Mouse (Mus musculus) forebrain, embryonic 15.5 days (tissue): ENCODE results near the gene Sf3b5. TPM values are rescaled to one million over a fixed set of nuclear protein-coding genes. Genes with fewer than 3 reads are reported as not detected.
"Not testable (repeated sequence)": the region's sequence is repeated elsewhere in the genome, so short reads cannot be mapped to it uniquely, and the experiment has no call there.

Experiments used
- ATAC-seq: fragments of 200-750 bp; cut with Nextera tagmentation; replicated peaks from 2 replicates; pipeline ENCODE4 v1.8.0; 2017; ENCODE audit warnings: mild to moderate bottlenecking, moderate TSS enrichment, moderate library complexity
- H3K27ac ChIP-seq: fragments of 300-500 bp; sonication (generic); replicated peaks from 2 replicates; pipeline ENCODE4 v1.5.1; 2015; ENCODE audit warnings: mild to moderate bottlenecking, inconsistent platforms
- H3K27me3 ChIP-seq: fragments of 300-500 bp; sonication (generic); 2 replicates; pipeline ENCODE4 v1.6.1; 2015; ENCODE audit warnings: inconsistent platforms
- H3K36me3 ChIP-seq: fragments of 300-500 bp; sonication (generic); 2 replicates; pipeline ENCODE4 v1.6.1; 2015; ENCODE audit warnings: mild to moderate bottlenecking, inconsistent platforms
- H3K4me1 ChIP-seq: fragments of 300-500 bp; sonication (generic); 2 replicates; pipeline ENCODE4 v1.6.1; 2015; ENCODE audit warnings: inconsistent platforms
- H3K4me2 ChIP-seq: fragments of 300-500 bp; sonication (generic); replicated peaks from 2 replicates; pipeline ENCODE4 v1.6.1; 2015; ENCODE audit warnings: mild to moderate bottlenecking, inconsistent platforms
- H3K4me3 ChIP-seq: fragments of 300-500 bp; sonication (generic); 2 replicates; pipeline ENCODE4 v1.5.1; 2015; ENCODE audit warnings: mild to moderate bottlenecking, inconsistent platforms
- H3K9ac ChIP-seq: fragments of 300-500 bp; sonication (generic); replicated peaks from 2 replicates; pipeline ENCODE4 v1.6.1; 2015; ENCODE audit warnings: mild to moderate bottlenecking, inconsistent platforms
- H3K9me3 ChIP-seq: fragments of 300-500 bp; sonication (generic); 2 replicates; pipeline ENCODE4 v1.6.1; 2016; ENCODE audit warnings: inconsistent platforms
- WGBS: fragments of 180-500 bp; shearing (Covaris S2); methylation state at CpG from one replicate; pipeline ENCODE4 v1.1.7; 2015; ENCODE audit warnings: mixed read lengths; 5-methylcytosine and 5-hydroxymethylcytosine counted together
- polyA plus RNA-seq: library from polyadenylated mRNA; unstranded; fragments of >200 nt; fragmentation: Nextera tagmentation; extraction: Ambion mirVana; gene quantifications from 2 replicates; pipeline ENCODE4 v1.2.1, GENCODE M21; 2015

Sf3b5 gene
- polyA plus RNA-seq, 1 experiment from 2014 or later = 26.9 TPM

- Histone ChIP-seq H3K4me1 (no peaks in the 10 kb centered on the region), H3K27ac (no peak overlapping the region), H3K36me3 (no peaks in the 10 kb centered on the region), H3K9me3 (no peaks in the 10 kb centered on the region), H3K4me3 (no peak overlapping the region), H3K4me2 (no peak overlapping the region), H3K9ac (no peak overlapping the region), H3K27me3 (no peaks in the 10 kb centered on the region)
- ATAC-seq = peak; percentile 64
- WGBS = 23% methylated on average over 4 of the region's 4 CpGs
These were observed 11.4 kb downstream of the Sf3b5 start for GRCm38 (mm10) chr10:13016573-13016972.

- H3K36me3 ChIP-seq = no peaks in the 10 kb centered on the region
- no peak overlapping the region for H3K9ac ChIP-seq
- no peaks in the 10 kb centered on the region for H3K27me3 ChIP-seq
- no peaks in the 10 kb centered on the region for H3K4me1 ChIP-seq
- peak; percentile 29; the same call in 1 of the 2 replicates for ATAC-seq
- H3K9me3 ChIP-seq = no peaks in the 10 kb centered on the region
- 66% methylated on average over 7 of the region's 7 CpGs for WGBS
- no peak overlapping the region for H3K4me3 ChIP-seq
- H3K4me2 ChIP-seq = no peak overlapping the region
- H3K27ac ChIP-seq = no peak overlapping the region
These were observed 13.4 kb downstream of the Sf3b5 start for GRCm38 (mm10) chr10:13018510-13018909.

GRCm38 (mm10) chr10:13019026-13019425 is 13.9 kb downstream of the Sf3b5 start:
- ATAC-seq = no peak
- Histone ChIP-seq H3K4me2 (no peak overlapping the region), H3K9me3 (no peaks in the 10 kb centered on the region), H3K36me3 (no peaks in the 10 kb centered on the region), H3K9ac (no peak overlapping the region), H3K27ac (no peak overlapping the region), H3K27me3 (no peaks in the 10 kb centered on the region), H3K4me3 (no peak overlapping the region), H3K4me1 (no peaks in the 10 kb centered on the region)
- WGBS = 63% methylated on average over 5 of the region's 5 CpGs

GRCm38 (mm10) chr10:13022103-13022502 is 17.0 kb downstream of the Sf3b5 start:
- H3K36me3 ChIP-seq = no peaks in the 10 kb centered on the region
- no peak overlapping the region for H3K9ac ChIP-seq
- H3K4me3 ChIP-seq = no peak overlapping the region
- no peaks in the 10 kb centered on the region for H3K27me3 ChIP-seq
- H3K27ac ChIP-seq = no peak overlapping the region
- 96% methylated on average over 4 of the region's 4 CpGs for WGBS
- H3K4me2 ChIP-seq = no peak overlapping the region
- no peak for ATAC-seq
- no peaks in the 10 kb centered on the region for H3K4me1 ChIP-seq
- H3K9me3 ChIP-seq = no peaks in the 10 kb centered on the region

- not testable (repeated sequence) for H3K9ac ChIP-seq, H3K4me2 ChIP-seq, H3K4me1 ChIP-seq, ATAC-seq, H3K27me3 ChIP-seq, H3K27ac ChIP-seq, H3K36me3 ChIP-seq, H3K9me3 ChIP-seq, H3K4me3 ChIP-seq
- 72% methylated on average over 3 of the region's 3 CpGs for WGBS
These were observed 18.8 kb downstream of the Sf3b5 start for GRCm38 (mm10) chr10:13023985-13024384.

- Histone ChIP-seq H3K4me1 (no peaks in the 10 kb centered on the region), H3K27ac (no peak overlapping the region), H3K4me2 (no peak overlapping the region), H3K9ac (no peak overlapping the region), H3K9me3 (no peaks in the 10 kb centered on the region), H3K36me3 (no peaks in the 10 kb centered on the region), H3K27me3 (no peaks in the 10 kb centered on the region), H3K4me3 (no peak overlapping the region)
- no peak for ATAC-seq
- WGBS = 89% methylated on average over 5 of the region's 5 CpGs
These were observed 22.6 kb downstream of the Sf3b5 start for GRCm38 (mm10) chr10:13027702-13028101.

GRCm38 (mm10) chr10:13028215-13028614 is 23.1 kb downstream of the Sf3b5 start:
- Histone ChIP-seq H3K9me3 (no peaks in the 10 kb centered on the region), H3K4me1 (no peaks in the 10 kb centered on the region), H3K27me3 (no peaks in the 10 kb centered on the region), H3K4me3 (no peak overlapping the region), H3K27ac (no peak overlapping the region), H3K4me2 (no peak overlapping the region), H3K9ac (no peak overlapping the region), H3K36me3 (no peaks in the 10 kb centered on the region)
- no peak for ATAC-seq
- WGBS = 100% methylated on average over 1 of the region's 1 CpGs

- 92% methylated on average over 5 of the region's 5 CpGs for WGBS
These were observed 24.3 kb downstream of the Sf3b5 start for GRCm38 (mm10) chr10:13029416-13029815.

GRCm38 (mm10) chr10:13035270-13035669 is 30.1 kb downstream of the Sf3b5 start:
- H3K4me1 ChIP-seq = no peaks in the 10 kb centered on the region
- no peaks in the 10 kb centered on the region for H3K36me3 ChIP-seq
- no peak overlapping the region for H3K4me2 ChIP-seq
- no peaks in the 10 kb centered on the region for H3K27me3 ChIP-seq
- no peak overlapping the region for H3K9ac ChIP-seq
- H3K4me3 ChIP-seq = no peak overlapping the region
- WGBS = 84% methylated on average over 3 of the region's 3 CpGs
- H3K9me3 ChIP-seq = no peaks in the 10 kb centered on the region
- no peak for ATAC-seq
- H3K27ac ChIP-seq = no peak overlapping the region

More at GRCm38 (mm10) chr10:13029416-13029815, 24.3 kb downstream of the Sf3b5 start:
- Histone ChIP-seq H3K27ac (no peak overlapping the region), H3K9me3 (no peaks in the 10 kb centered on the region), H3K4me3 (no peak overlapping the region), H3K4me2 (no peak overlapping the region), H3K4me1 (no peaks in the 10 kb centered on the region), H3K9ac (no peak overlapping the region), H3K27me3 (no peaks in the 10 kb centered on the region), H3K36me3 (no peaks in the 10 kb centered on the region)
- ATAC-seq = no peak

- H3K36me3 ChIP-seq = no peaks in the 10 kb centered on the region
- no peaks in the 10 kb centered on the region for H3K27me3 ChIP-seq
- no peak overlapping the region for H3K27ac ChIP-seq
- no peak overlapping the region for H3K9ac ChIP-seq
- no peaks in the 10 kb centered on the region for H3K9me3 ChIP-seq
- WGBS = 86% methylated on average over 5 of the region's 5 CpGs
- no peaks in the 10 kb centered on the region for H3K4me1 ChIP-seq
- ATAC-seq = no peak
- H3K4me3 ChIP-seq = no peak overlapping the region
- no peak overlapping the region for H3K4me2 ChIP-seq
These were observed 34.6 kb downstream of the Sf3b5 start for GRCm38 (mm10) chr10:13039637-13040174.

- H3K4me1 ChIP-seq = no peaks in the 10 kb centered on the region
- no peak overlapping the region for H3K4me3 ChIP-seq
- H3K27me3 ChIP-seq = no peaks in the 10 kb centered on the region
- H3K9me3 ChIP-seq = no peaks in the 10 kb centered on the region
- peak overlapping the region; percentile 11; the same call in 1 of the 2 replicates for H3K27ac ChIP-seq
- no peak overlapping the region for H3K4me2 ChIP-seq
- H3K36me3 ChIP-seq = no peaks in the 10 kb centered on the region
- WGBS = 66% methylated on average over 11 of the region's 11 CpGs
- peak; percentile 87 for ATAC-seq
- no peak overlapping the region for H3K9ac ChIP-seq
These were observed 39.5 kb downstream of the Sf3b5 start for GRCm38 (mm10) chr10:13044659-13045058.

GRCm38 (mm10) chr10:13047816-13048215 is 42.7 kb downstream of the Sf3b5 start:
- Histone ChIP-seq H3K27me3 (no peaks in the 10 kb centered on the region), H3K36me3 (no peaks in the 10 kb centered on the region), H3K9ac (no peak overlapping the region), H3K27ac (no peak overlapping the region), H3K4me3 (no peak overlapping the region), H3K9me3 (no peaks in the 10 kb centered on the region), H3K4me2 (no peak overlapping the region), H3K4me1 (no peaks in the 10 kb centered on the region)
- 36% methylated on average over 4 of the region's 4 CpGs for WGBS
- ATAC-seq = no peak

GRCm38 (mm10) chr10:13056863-13057381 is 51.8 kb downstream of the Sf3b5 start:
- H3K27ac ChIP-seq = no peak overlapping the region
- no peak for ATAC-seq
- H3K27me3 ChIP-seq = peaks cover 8% of the 10 kb centered on the region; the same call in 1 of the 2 replicates
- H3K9ac ChIP-seq = no peak overlapping the region
- H3K4me2 ChIP-seq = no peak overlapping the region
- peaks cover 10% of the 10 kb centered on the region for H3K4me1 ChIP-seq
- WGBS = 77% methylated on average over 6 of the region's 6 CpGs
- no peak overlapping the region for H3K4me3 ChIP-seq
- H3K36me3 ChIP-seq = no peaks in the 10 kb centered on the region
- no peaks in the 10 kb centered on the region for H3K9me3 ChIP-seq
